Mouse (Mus musculus) stomach, embryonic 16.5 days (tissue): ENCODE data around the gene Banp. TPM values are rescaled to one million over a fixed set of nuclear protein-coding genes. Genes with fewer than 3 reads are reported as not detected.
A peak's percentile ranks its signal among the peaks of the same experiment; 100 is the strongest.

ENCODE experiments used
- ATAC-seq: fragments of 200-750 bp; cut with Nextera tagmentation; 2 replicates; pipeline ENCODE4 v1.8.0; 2017; ENCODE audit warnings: moderate number of reproducible peaks, moderate TSS enrichment; ENCODE audit not compliant: insufficient read depth, low FRiP score
- H3K27ac ChIP-seq: fragments of 300-500 bp; sonication (generic); 2 replicates; pipeline ENCODE4 v1.5.1; 2014; ENCODE audit warnings: low read length
- H3K27me3 ChIP-seq: fragments of 300-500 bp; sonication (generic); 2 replicates; pipeline ENCODE4 v1.6.1; 2014; ENCODE audit warnings: low read length, control low read depth, mixed read lengths; ENCODE audit not compliant: control insufficient read depth, insufficient read depth
- H3K36me3 ChIP-seq: fragments of 300-500 bp; sonication (generic); 2 replicates; pipeline ENCODE4 v1.6.1; 2014; ENCODE audit warnings: low read length; ENCODE audit not compliant: control insufficient read depth, insufficient read depth
- H3K4me1 ChIP-seq: fragments of 300-500 bp; sonication (generic); 2 replicates; pipeline ENCODE4 v1.6.1; 2014; ENCODE audit warnings: low read length, control low read depth, mixed read lengths; ENCODE audit not compliant: control insufficient read depth, insufficient read depth
- H3K4me2 ChIP-seq: fragments of 300-500 bp; sonication (generic); 2 replicates; pipeline ENCODE4 v1.6.1; 2014; ENCODE audit warnings: low read depth, low read length, mixed read lengths
- H3K4me3 ChIP-seq: fragments of 300-500 bp; sonication (generic); replicated peaks from 2 replicates; pipeline ENCODE4 v1.5.1; 2014; ENCODE audit warnings: mild to moderate bottlenecking, low read length
- H3K9ac ChIP-seq: fragments of 300-500 bp; sonication (generic); 2 replicates; pipeline ENCODE4 v1.6.1; 2014; ENCODE audit warnings: low read length
- H3K9me3 ChIP-seq: fragments of 300-500 bp; sonication (generic); replicated peaks from 2 replicates; pipeline ENCODE4 v1.6.1; 2016; ENCODE audit warnings: low read length, control low read depth; ENCODE audit not compliant: control insufficient read depth
- WGBS: fragments of 180-500 bp; shearing (Covaris S2); extraction: QIAGEN DNeasy Blood & Tissue Kit; methylation state at CpG from one replicate; pipeline ENCODE4 v1.1.7; 2014; 5-methylcytosine and 5-hydroxymethylcytosine counted together
- polyA plus RNA-seq: library from polyadenylated mRNA; unstranded; fragments of >200 nt; fragmentation: Nextera tagmentation; extraction: Ambion mirVana; gene quantifications from 2 replicates; pipeline ENCODE4 v1.2.1, GENCODE M21; 2015

Banp gene
- polyA plus RNA-seq, 1 experiment from 2014 or later, result 35.9 TPM

GRCm38 (mm10) chr8:121921582-121921981 is 28.0 kb upstream of the Banp start:
- 78% methylated on average over 8 of the region's 8 CpGs for WGBS
- ATAC-seq, result no peak

GRCm38 (mm10) chr8:121922101-121922500 is 27.4 kb upstream of the Banp start:
- H3K27me3 ChIP-seq, result no peaks in the 10 kb centered on the region
- H3K27ac ChIP-seq, result peak overlapping the region; percentile 72
- no peak overlapping the region for H3K4me2 ChIP-seq
- peak; percentile 82 for ATAC-seq
- no peak overlapping the region for H3K4me3 ChIP-seq
- H3K36me3 ChIP-seq, result no peaks in the 10 kb centered on the region
- H3K4me1 ChIP-seq, result peaks cover 11% of the 10 kb centered on the region
- H3K9me3 ChIP-seq, result no peaks in the 10 kb centered on the region
- 0 out of 2 replicates have a peak overlapping the region, but pooled peaks have one; percentile 19 for H3K9ac ChIP-seq
- 24% methylated on average over 8 of the region's 8 CpGs for WGBS

More at GRCm38 (mm10) chr8:121921582-121921981, 28.0 kb upstream of the Banp start:
- H3K4me2 ChIP-seq, result no peak overlapping the region
- H3K27ac ChIP-seq, result peak overlapping the region; percentile 72
- peak overlapping the region; percentile 19; the same call in 1 of the 2 replicates for H3K9ac ChIP-seq
- no peaks in the 10 kb centered on the region for H3K27me3 ChIP-seq
- H3K9me3 ChIP-seq, result no peaks in the 10 kb centered on the region
- H3K4me3 ChIP-seq, result no peak overlapping the region
- peaks cover 11% of the 10 kb centered on the region for H3K4me1 ChIP-seq
- H3K36me3 ChIP-seq, result no peaks in the 10 kb centered on the region

DNA sequence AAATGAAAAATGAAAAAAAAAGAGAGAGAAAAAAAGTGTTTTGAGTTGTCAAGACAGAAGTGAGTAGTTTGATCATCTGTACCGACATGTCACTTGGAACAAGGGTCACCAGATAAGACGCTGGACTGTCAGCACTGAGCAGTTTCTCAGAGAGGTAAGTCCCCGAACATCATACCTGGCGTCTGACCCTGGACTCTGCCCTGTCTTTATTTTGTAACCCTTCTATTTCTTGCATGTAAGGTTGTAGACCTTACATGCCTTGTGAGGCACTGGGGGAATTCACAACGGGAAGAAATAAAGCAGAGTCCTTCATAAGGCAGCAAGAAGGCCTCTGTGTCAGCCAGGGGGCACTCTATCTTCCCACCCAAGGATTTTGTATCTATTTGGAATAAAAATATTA is 24.9 kb upstream of the Banp start:
- no peak for ATAC-seq
- 82% methylated on average over 5 of the region's 5 CpGs for WGBS
- no peaks in the 10 kb centered on the region for H3K9me3 ChIP-seq
- H3K36me3 ChIP-seq, result no peaks in the 10 kb centered on the region
- no peak overlapping the region for H3K27ac ChIP-seq
- H3K9ac ChIP-seq, result no peak overlapping the region
- H3K4me3 ChIP-seq, result no peak overlapping the region
- H3K27me3 ChIP-seq, result no peaks in the 10 kb centered on the region
- H3K4me2 ChIP-seq, result no peak overlapping the region
- H3K4me1 ChIP-seq, result peaks cover 11% of the 10 kb centered on the region

- WGBS, result 31% methylated on average over 10 of the region's 10 CpGs
- Histone ChIP-seq H3K27me3 (no peaks in the 10 kb centered on the region), H3K9ac (no peak overlapping the region), H3K27ac (no peak overlapping the region), H3K9me3 (no peaks in the 10 kb centered on the region), H3K4me3 (no peak overlapping the region), H3K4me2 (no peak overlapping the region), H3K4me1 (peaks cover 11% of the 10 kb centered on the region), H3K36me3 (no peaks in the 10 kb centered on the region)
- no peak for ATAC-seq
Observed at GRCm38 (mm10) chr8:121925624-121926023, 23.9 kb upstream of the Banp start.

- H3K4me3 ChIP-seq, result no peak overlapping the region
- no peak for ATAC-seq
- H3K36me3 ChIP-seq, result no peaks in the 10 kb centered on the region
- no peak overlapping the region for H3K9ac ChIP-seq
- WGBS, result 58% methylated on average over 8 of the region's 8 CpGs
- H3K27ac ChIP-seq, result no peak overlapping the region
- peaks cover 11% of the 10 kb centered on the region for H3K4me1 ChIP-seq
- H3K9me3 ChIP-seq, result no peaks in the 10 kb centered on the region
- H3K4me2 ChIP-seq, result no peak overlapping the region
- no peaks in the 10 kb centered on the region for H3K27me3 ChIP-seq
Observed at GRCm38 (mm10) chr8:121926266-121926665, 23.3 kb upstream of the Banp start.

- no peak overlapping the region for H3K9ac ChIP-seq
- H3K4me2 ChIP-seq, result no peak overlapping the region
- H3K27me3 ChIP-seq, result no peaks in the 10 kb centered on the region
- no peak overlapping the region for H3K4me3 ChIP-seq
- peak; percentile 70; the same call in 1 of the 2 replicates for ATAC-seq
- H3K36me3 ChIP-seq, result no peaks in the 10 kb centered on the region
- no peak overlapping the region for H3K27ac ChIP-seq
- H3K4me1 ChIP-seq, result 0 out of 2 replicates have a peak, but pooled peaks cover under 1% of the 10 kb centered on the region
- no peaks in the 10 kb centered on the region for H3K9me3 ChIP-seq
- WGBS, result 33% methylated on average over 8 of the region's 8 CpGs
Observed at GRCm38 (mm10) chr8:121927316-121927715, 22.2 kb upstream of the Banp start.

DNA sequence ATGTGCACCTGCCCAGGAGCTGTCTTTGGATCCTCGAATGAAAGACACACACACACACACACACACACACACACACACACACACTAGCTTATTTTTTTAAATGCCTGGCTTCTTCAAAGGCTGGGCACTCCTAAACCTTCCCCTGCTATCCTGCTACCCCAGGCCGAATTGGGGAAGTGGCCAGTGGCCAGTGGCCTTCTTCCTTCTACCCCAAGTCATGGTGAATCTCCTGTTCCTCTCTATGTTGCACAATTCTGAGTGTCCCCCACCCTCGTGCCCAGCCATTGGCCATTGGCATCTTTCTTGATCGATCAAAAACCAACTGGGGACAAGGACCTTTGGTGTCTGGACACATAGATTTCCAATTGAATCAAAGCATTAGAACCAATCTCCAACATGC is 19.5 kb upstream of the Banp start:
- 76% methylated on average over 4 of the region's 4 CpGs for WGBS
- no peaks in the 10 kb centered on the region for H3K9me3 ChIP-seq
- no peak overlapping the region for H3K27ac ChIP-seq
- H3K4me1 ChIP-seq, result no peaks in the 10 kb centered on the region
- no peak overlapping the region for H3K9ac ChIP-seq
- H3K4me2 ChIP-seq, result no peak overlapping the region
- ATAC-seq, result no peak
- H3K27me3 ChIP-seq, result no peaks in the 10 kb centered on the region
- H3K4me3 ChIP-seq, result no peak overlapping the region
- no peaks in the 10 kb centered on the region for H3K36me3 ChIP-seq

DNA sequence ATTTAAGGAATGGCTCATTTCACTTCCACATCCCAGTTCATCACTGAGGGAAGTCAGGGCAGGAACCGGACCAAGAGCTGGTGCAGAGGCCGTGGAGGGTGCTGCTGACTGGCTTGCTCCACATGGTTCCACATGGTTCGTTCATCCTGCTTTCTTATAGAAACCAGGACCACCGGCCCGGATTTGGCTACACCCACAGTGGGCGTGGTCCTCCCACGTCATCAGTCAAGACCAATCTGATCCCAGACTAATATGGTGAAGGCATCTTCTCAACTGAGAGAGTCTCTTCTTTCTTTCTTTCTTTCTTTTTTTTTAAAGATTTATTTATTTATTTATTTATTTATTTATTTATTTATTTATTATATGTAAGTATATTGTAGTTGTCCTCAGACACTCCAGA is 18.0 kb upstream of the Banp start:
- no peaks in the 10 kb centered on the region for H3K27me3 ChIP-seq
- H3K9me3 ChIP-seq, result no peaks in the 10 kb centered on the region
- no peak overlapping the region for H3K27ac ChIP-seq
- no peak overlapping the region for H3K9ac ChIP-seq
- H3K4me2 ChIP-seq, result no peak overlapping the region
- H3K36me3 ChIP-seq, result no peaks in the 10 kb centered on the region
- peaks cover 6% of the 10 kb centered on the region; the same call in 1 of the 2 replicates for H3K4me1 ChIP-seq
- no peak overlapping the region for H3K4me3 ChIP-seq
- no peak for ATAC-seq
- 79% methylated on average over 7 of the region's 7 CpGs for WGBS

GRCm38 (mm10) chr8:121932026-121932667 is 17.4 kb upstream of the Banp start:
- ATAC-seq, result no peak
- WGBS, result 76% methylated on average over 12 of the region's 12 CpGs
- H3K9me3 ChIP-seq, result no peaks in the 10 kb centered on the region

More at GRCm38 (mm10) chr8:121932026-121932667, 17.4 kb upstream of the Banp start:
- Histone ChIP-seq H3K4me2 (no peak overlapping the region), H3K4me1 (peaks cover 6% of the 10 kb centered on the region; the same call in 1 of the 2 replicates), H3K9ac (no peak overlapping the region), H3K27me3 (no peaks in the 10 kb centered on the region), H3K27ac (no peak overlapping the region), H3K4me3 (no peak overlapping the region), H3K36me3 (no peaks in the 10 kb centered on the region)
